Mouse (Mus musculus): ENCODE results near the gene Tcam1.

- no peak for TF ChIP-seq CTCF (IDR thresholded peaks at IDR 0.05; ENCODE audit: low read depth)
- no peak for TF ChIP-seq EP300 (IDR thresholded peaks at IDR 0.05; ENCODE audit: low read depth)
Measured at GRCm38 (mm10) chr11:106329128-106329527, 52.7 kb downstream of the Tcam1 start.
